Mouse (Mus musculus): ENCODE results near the gene Tmco1. TPM values are rescaled to one million over a fixed set of nuclear protein-coding genes. Genes with fewer than 3 reads are reported as not detected.

Tmco1 gene
- polyA plus RNA-seq, 1 experiment from 2014 or later = 72.0 TPM

- Histone ChIP-seq H3K4me1 (replicated peaks; ENCODE audit: control insufficient read depth, insufficient read depth, low read length) (0 out of 2 replicates have a peak, but pooled peaks cover 5% of the 10 kb centered on the region), H3K27ac (no peak overlapping the region), H3K27me3 (ENCODE audit: control insufficient read depth, insufficient read depth, low read length) (no peaks in the 10 kb centered on the region), H3K4me3 (replicated peaks; ENCODE audit: low read length) (no peak overlapping the region), H3K9ac (no peak overlapping the region), H3K36me3 (replicated peaks; ENCODE audit: control insufficient read depth, insufficient read depth) (peaks cover 26% of the 10 kb centered on the region), H3K9me3 (ENCODE audit: control insufficient read depth, low read length) (no peaks in the 10 kb centered on the region), H3K4me2 (replicated peaks) (no peak overlapping the region)
- 67% methylated on average over 2 of the region's 2 CpGs for WGBS
- DNase-seq (ENCODE audit: low spot score) = no peak
- no peak for ATAC-seq (ENCODE audit: low FRiP score)
Measured at GRCm38 (mm10) chr1:167374942-167375341, 66.8 kb downstream of the Tmco1 start.

GRCm38 (mm10) chr1:167378019-167378418 lies 69.8 kb downstream of the Tmco1 start:
- Histone ChIP-seq H3K4me1 (replicated peaks; ENCODE audit: control insufficient read depth, insufficient read depth, low read length) (0 out of 2 replicates have a peak, but pooled peaks cover 5% of the 10 kb centered on the region), H3K36me3 (replicated peaks; ENCODE audit: control insufficient read depth, insufficient read depth) (peaks cover 16% of the 10 kb centered on the region), H3K9ac (no peak overlapping the region), H3K27me3 (ENCODE audit: control insufficient read depth, insufficient read depth, low read length) (no peaks in the 10 kb centered on the region), H3K4me3 (replicated peaks; ENCODE audit: low read length) (no peak overlapping the region), H3K4me2 (replicated peaks) (no peak overlapping the region), H3K27ac (no peak overlapping the region), H3K9me3 (ENCODE audit: control insufficient read depth, low read length) (no peaks in the 10 kb centered on the region)
- DNase-seq (ENCODE audit: low spot score) (no peak), ATAC-seq (ENCODE audit: low FRiP score) (no peak)
- WGBS = 83% methylated on average over 6 of the region's 6 CpGs

DNA sequence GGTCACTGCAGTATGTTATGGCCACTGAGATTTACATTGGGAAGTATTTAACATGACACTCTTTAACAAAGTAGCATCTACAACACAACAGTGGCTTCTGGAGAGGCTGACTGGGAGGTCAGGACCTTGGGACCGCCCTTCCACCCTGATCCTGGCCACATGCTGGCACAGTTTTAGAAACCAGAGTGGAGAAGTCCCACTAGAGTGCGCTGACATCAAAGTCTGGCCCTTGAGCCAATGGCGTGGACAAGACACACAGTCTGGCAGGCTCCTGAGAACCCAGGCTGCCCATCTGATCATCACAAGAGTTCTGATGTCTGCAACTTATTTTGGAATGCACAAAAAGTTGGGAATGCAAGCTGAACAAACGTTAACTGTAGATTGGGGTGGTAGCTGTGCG lies 71.6 kb downstream of the Tmco1 start:
- ATAC-seq (ENCODE audit: low FRiP score) = no peak

DNA sequence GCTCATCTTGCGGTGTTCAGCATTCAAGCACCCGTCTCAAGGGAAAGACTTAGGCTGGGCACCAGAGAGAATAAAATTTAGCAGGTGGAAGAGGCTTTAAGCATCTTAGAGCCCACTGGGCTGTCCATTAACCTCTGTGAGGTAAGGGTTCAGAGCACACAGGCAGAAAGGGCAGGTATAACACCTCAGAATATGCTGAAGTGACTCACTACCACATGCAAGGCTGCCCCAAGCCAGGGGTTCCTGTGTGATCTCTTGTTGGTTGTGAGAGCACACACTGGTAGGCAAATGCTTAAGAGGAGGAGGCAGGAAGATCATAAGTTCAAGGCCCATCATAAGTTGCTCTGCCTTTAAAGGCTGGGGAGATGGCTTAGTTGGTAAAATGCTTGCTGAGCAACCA lies 72.0 kb downstream of the Tmco1 start:
- 94% methylated on average over 2 of the region's 2 CpGs for WGBS
- no peak for ATAC-seq (ENCODE audit: low FRiP score)
- no peak overlapping the region for H3K4me3 ChIP-seq (replicated peaks; ENCODE audit: low read length)
- H3K9ac ChIP-seq = no peak overlapping the region
- H3K4me2 ChIP-seq (replicated peaks) = no peak overlapping the region
- no peak for DNase-seq (ENCODE audit: low spot score)
- no peaks in the 10 kb centered on the region for H3K27me3 ChIP-seq (ENCODE audit: control insufficient read depth, insufficient read depth, low read length)
- H3K27ac ChIP-seq = no peak overlapping the region
- H3K4me1 ChIP-seq (replicated peaks; ENCODE audit: control insufficient read depth, insufficient read depth, low read length) = no peaks in the 10 kb centered on the region
- peaks cover 9% of the 10 kb centered on the region for H3K36me3 ChIP-seq (replicated peaks; ENCODE audit: control insufficient read depth, insufficient read depth)
- H3K9me3 ChIP-seq (ENCODE audit: control insufficient read depth, low read length) = no peaks in the 10 kb centered on the region

More for the DNA sequence above, 71.6 kb downstream of the Tmco1 start:
- Histone ChIP-seq H3K4me2 (replicated peaks) (no peak overlapping the region), H3K4me3 (replicated peaks; ENCODE audit: low read length) (no peak overlapping the region), H3K4me1 (replicated peaks; ENCODE audit: control insufficient read depth, insufficient read depth, low read length) (0 out of 2 replicates have a peak, but pooled peaks cover under 1% of the 10 kb centered on the region), H3K9ac (no peak overlapping the region), H3K36me3 (replicated peaks; ENCODE audit: control insufficient read depth, insufficient read depth) (peaks cover 9% of the 10 kb centered on the region), H3K27me3 (ENCODE audit: control insufficient read depth, insufficient read depth, low read length) (no peaks in the 10 kb centered on the region), H3K27ac (no peak overlapping the region), H3K9me3 (ENCODE audit: control insufficient read depth, low read length) (no peaks in the 10 kb centered on the region)
- no peak for DNase-seq (ENCODE audit: low spot score)
- 74% methylated on average over 5 of the region's 5 CpGs for WGBS

GRCm38 (mm10) chr1:167381050-167382015 lies 73.2 kb downstream of the Tmco1 start:
- no peak overlapping the region for H3K9ac ChIP-seq
- H3K27ac ChIP-seq = no peak overlapping the region
- peaks cover 2% of the 10 kb centered on the region for H3K36me3 ChIP-seq (replicated peaks; ENCODE audit: control insufficient read depth, insufficient read depth)
- DNase-seq (ENCODE audit: low spot score) = no peak
- no peak for ATAC-seq (ENCODE audit: low FRiP score)
- no peaks in the 10 kb centered on the region for H3K27me3 ChIP-seq (ENCODE audit: control insufficient read depth, insufficient read depth, low read length)
- WGBS = 91% methylated on average over 8 of the region's 8 CpGs
- H3K4me1 ChIP-seq (replicated peaks; ENCODE audit: control insufficient read depth, insufficient read depth, low read length) = no peaks in the 10 kb centered on the region
- no peaks in the 10 kb centered on the region for H3K9me3 ChIP-seq (ENCODE audit: control insufficient read depth, low read length)
- H3K4me3 ChIP-seq (replicated peaks; ENCODE audit: low read length) = no peak overlapping the region
- H3K4me2 ChIP-seq (replicated peaks) = no peak overlapping the region

- DNase-seq (ENCODE audit: low spot score) = no peak
- Histone ChIP-seq H3K4me3 (replicated peaks; ENCODE audit: low read length) (no peak overlapping the region), H3K36me3 (replicated peaks; ENCODE audit: control insufficient read depth, insufficient read depth) (no peaks in the 10 kb centered on the region), H3K9ac (no peak overlapping the region), H3K27ac (no peak overlapping the region), H3K27me3 (ENCODE audit: control insufficient read depth, insufficient read depth, low read length) (no peaks in the 10 kb centered on the region), H3K9me3 (ENCODE audit: control insufficient read depth, low read length) (no peaks in the 10 kb centered on the region), H3K4me2 (replicated peaks) (no peak overlapping the region), H3K4me1 (replicated peaks; ENCODE audit: control insufficient read depth, insufficient read depth, low read length) (no peaks in the 10 kb centered on the region)
- 89% methylated on average over 7 of the region's 7 CpGs for WGBS
- no peak for ATAC-seq (ENCODE audit: low FRiP score)
Measured at GRCm38 (mm10) chr1:167382316-167382715, 74.1 kb downstream of the Tmco1 start.

DNA sequence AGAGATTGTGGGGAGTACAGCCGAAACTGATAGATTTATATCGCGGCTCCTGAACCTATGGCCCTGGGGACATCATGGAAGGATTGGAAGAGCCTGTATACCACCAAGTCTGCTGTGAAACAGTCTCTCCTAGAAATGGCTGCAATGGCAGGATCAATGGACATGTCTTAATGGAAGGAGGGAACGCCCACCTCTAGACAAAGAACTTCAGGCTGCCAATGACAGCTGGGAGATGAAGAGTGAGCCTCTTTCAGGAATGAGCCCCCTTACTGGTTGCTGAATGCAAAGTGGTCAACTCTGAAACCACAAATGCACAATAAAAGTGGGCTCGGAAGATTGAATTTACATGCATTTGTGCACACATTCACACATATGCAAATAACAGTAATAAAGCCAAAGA lies 74.6 kb downstream of the Tmco1 start:
- ATAC-seq (ENCODE audit: low FRiP score) (no peak), DNase-seq (ENCODE audit: low spot score) (no peak)
- H3K27me3 ChIP-seq (ENCODE audit: control insufficient read depth, insufficient read depth, low read length) = no peaks in the 10 kb centered on the region
- no peak overlapping the region for H3K27ac ChIP-seq
- no peaks in the 10 kb centered on the region for H3K36me3 ChIP-seq (replicated peaks; ENCODE audit: control insufficient read depth, insufficient read depth)
- H3K9ac ChIP-seq = no peak overlapping the region
- H3K9me3 ChIP-seq (ENCODE audit: control insufficient read depth, low read length) = no peaks in the 10 kb centered on the region
- no peak overlapping the region for H3K4me3 ChIP-seq (replicated peaks; ENCODE audit: low read length)
- H3K4me1 ChIP-seq (replicated peaks; ENCODE audit: control insufficient read depth, insufficient read depth, low read length) = no peaks in the 10 kb centered on the region
- H3K4me2 ChIP-seq (replicated peaks) = no peak overlapping the region
- 63% methylated on average over 5 of the region's 5 CpGs for WGBS

DNA sequence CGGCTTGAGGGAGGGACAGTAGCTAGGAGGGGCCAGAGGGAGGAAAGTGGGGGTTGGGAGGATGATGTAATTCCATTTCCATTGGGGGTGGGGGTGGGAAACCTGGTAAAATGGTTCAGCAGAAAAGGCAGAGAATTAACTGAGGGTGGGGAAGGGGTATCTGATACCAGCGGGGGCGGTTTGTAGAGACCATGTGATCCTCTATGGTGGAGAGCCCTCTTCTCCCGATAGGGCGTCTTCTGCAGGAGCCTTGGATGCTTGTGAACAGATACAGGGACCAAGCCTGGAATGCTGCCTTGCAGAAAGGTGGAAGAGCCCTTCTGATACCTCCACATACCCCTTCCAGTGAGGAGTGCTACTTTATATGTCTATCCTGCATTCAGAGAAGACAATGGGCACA lies 75.0 kb downstream of the Tmco1 start:
- H3K4me2 ChIP-seq (replicated peaks) = no peak overlapping the region
- H3K27ac ChIP-seq = no peak overlapping the region
- H3K36me3 ChIP-seq (replicated peaks; ENCODE audit: control insufficient read depth, insufficient read depth) = no peaks in the 10 kb centered on the region
- DNase-seq (ENCODE audit: low spot score) (no peak), ATAC-seq (ENCODE audit: low FRiP score) (no peak)
- 70% methylated on average over 5 of the region's 5 CpGs for WGBS
- H3K4me1 ChIP-seq (replicated peaks; ENCODE audit: control insufficient read depth, insufficient read depth, low read length) = no peaks in the 10 kb centered on the region
- H3K9ac ChIP-seq = no peak overlapping the region
- no peaks in the 10 kb centered on the region for H3K9me3 ChIP-seq (ENCODE audit: control insufficient read depth, low read length)
- H3K4me3 ChIP-seq (replicated peaks; ENCODE audit: low read length) = no peak overlapping the region
- H3K27me3 ChIP-seq (ENCODE audit: control insufficient read depth, insufficient read depth, low read length) = no peaks in the 10 kb centered on the region
